Mouse (Mus musculus): Measurements from ENCODE around the gene Aar2. TPM values are rescaled to one million over a fixed set of nuclear protein-coding genes. Genes with fewer than 3 reads are reported as not detected.

The Aar2 gene
- 21.8 and 23.7 TPM in 2 replicates for polyA plus RNA-seq (2015; fragmentation: Nextera tagmentation; extraction: Ambion mirVana)

- Histone ChIP-seq H3K4me2 (replicated peaks; ENCODE audit: low read depth, low read length) (peak within 1 kb of the TSS; percentile 61), H3K4me1 (ENCODE audit: insufficient read depth, low read depth, low read length) (peaks cover 5% of the 10 kb centered on the region; the same call in 1 of the 2 replicates), H3K27me3 (replicated peaks; ENCODE audit: insufficient read depth, low read length) (no peaks in the 10 kb centered on the region), H3K9ac (replicated peaks; ENCODE audit: low read depth) (peak within 1 kb of the TSS; percentile 79), H3K9me3 (ENCODE audit: low read length) (no peaks in the 10 kb centered on the region), H3K4me3 (ENCODE audit: low read depth, low read length) (peak within 1 kb of the TSS; percentile 70), H3K36me3 (ENCODE audit: insufficient read depth, low read length) (peaks cover 8% of the 10 kb centered on the region), H3K27ac (ENCODE audit: low read length) (peak within 1 kb of the TSS; percentile 78)
- DNase-seq (ENCODE audit: low spot score), result peak; percentile 73
- TF ChIP-seq CTCF (IDR thresholded peaks at IDR 0.05) (no peak), EP300 (IDR thresholded peaks at IDR 0.05) (no peak)
- 5% methylated on average over 39 of the region's 39 CpGs for WGBS
- peak; percentile 79 for ATAC-seq
These were observed at the start of gene Aar2 for GRCm38 (mm10) chr2:156547123-156547891. TSS of gene Aar2 (plus strand) at chr2:156547584.

- no peak overlapping the region for H3K27ac ChIP-seq (ENCODE audit: low read length)
- H3K9ac ChIP-seq (replicated peaks; ENCODE audit: low read depth), result no peak overlapping the region
- WGBS, result 47% methylated on average over 5 of the region's 5 CpGs
- H3K4me1 ChIP-seq (ENCODE audit: insufficient read depth, low read depth, low read length), result no peaks in the 10 kb centered on the region
- no peak overlapping the region for H3K4me3 ChIP-seq (ENCODE audit: low read depth, low read length)
- peak; percentile 54 for ATAC-seq
- H3K4me2 ChIP-seq (replicated peaks; ENCODE audit: low read depth, low read length), result no peak overlapping the region
- H3K36me3 ChIP-seq (ENCODE audit: insufficient read depth, low read length), result no peaks in the 10 kb centered on the region
- H3K27me3 ChIP-seq (replicated peaks; ENCODE audit: insufficient read depth, low read length), result no peaks in the 10 kb centered on the region
- peak; percentile 82 for TF ChIP-seq CTCF (IDR thresholded peaks at IDR 0.05)
- no peak for TF ChIP-seq EP300 (IDR thresholded peaks at IDR 0.05)
- H3K9me3 ChIP-seq (ENCODE audit: low read length), result no peaks in the 10 kb centered on the region
- peak; percentile 61 for DNase-seq (ENCODE audit: low spot score)
These were observed 49.5 kb upstream of the Aar2 start for GRCm38 (mm10) chr2:156497915-156498314.

GRCm38 (mm10) chr2:156501025-156501424 lies 46.4 kb upstream of the Aar2 start:
- no peak overlapping the region for H3K4me2 ChIP-seq (replicated peaks; ENCODE audit: low read depth, low read length)
- H3K27ac ChIP-seq (ENCODE audit: low read length), result no peak overlapping the region
- H3K4me1 ChIP-seq (ENCODE audit: insufficient read depth, low read depth, low read length), result no peaks in the 10 kb centered on the region
- H3K4me3 ChIP-seq (ENCODE audit: low read depth, low read length), result no peak overlapping the region
- no peak for TF ChIP-seq EP300 (IDR thresholded peaks at IDR 0.05)
- no peak for TF ChIP-seq CTCF (IDR thresholded peaks at IDR 0.05)
- ATAC-seq (no peak), DNase-seq (ENCODE audit: low spot score) (no peak)
- H3K9me3 ChIP-seq (ENCODE audit: low read length), result no peaks in the 10 kb centered on the region
- no peak overlapping the region for H3K9ac ChIP-seq (replicated peaks; ENCODE audit: low read depth)
- H3K27me3 ChIP-seq (replicated peaks; ENCODE audit: insufficient read depth, low read length), result no peaks in the 10 kb centered on the region
- H3K36me3 ChIP-seq (ENCODE audit: insufficient read depth, low read length), result no peaks in the 10 kb centered on the region
- WGBS, result 85% methylated on average over 1 of the region's 1 CpGs

- H3K27ac ChIP-seq (ENCODE audit: low read length), result no peak overlapping the region
- ATAC-seq, result peak; percentile 90
These were observed 41.9 kb upstream of the Aar2 start for GRCm38 (mm10) chr2:156505533-156505932.

GRCm38 (mm10) chr2:156512028-156512427 lies 35.4 kb upstream of the Aar2 start:
- no peaks in the 10 kb centered on the region for H3K4me1 ChIP-seq (ENCODE audit: insufficient read depth, low read depth, low read length)
- H3K27me3 ChIP-seq (replicated peaks; ENCODE audit: insufficient read depth, low read length), result no peaks in the 10 kb centered on the region
- no peak for ATAC-seq
- no peak overlapping the region for H3K4me2 ChIP-seq (replicated peaks; ENCODE audit: low read depth, low read length)
- no peak overlapping the region for H3K9ac ChIP-seq (replicated peaks; ENCODE audit: low read depth)
- 0 out of 2 replicates have a peak, but pooled peaks cover 4% of the 10 kb centered on the region for H3K36me3 ChIP-seq (ENCODE audit: insufficient read depth, low read length)
- DNase-seq (ENCODE audit: low spot score), result no peak
- 74% methylated on average over 7 of the region's 7 CpGs for WGBS
- no peaks in the 10 kb centered on the region for H3K9me3 ChIP-seq (ENCODE audit: low read length)
- no peak overlapping the region for H3K4me3 ChIP-seq (ENCODE audit: low read depth, low read length)
- TF ChIP-seq CTCF (IDR thresholded peaks at IDR 0.05) (no peak), EP300 (IDR thresholded peaks at IDR 0.05) (no peak)
- H3K27ac ChIP-seq (ENCODE audit: low read length), result no peak overlapping the region

More at GRCm38 (mm10) chr2:156505533-156505932, 41.9 kb upstream of the Aar2 start:
- Histone ChIP-seq H3K4me2 (replicated peaks; ENCODE audit: low read depth, low read length) (no peak overlapping the region), H3K9me3 (ENCODE audit: low read length) (no peaks in the 10 kb centered on the region), H3K9ac (replicated peaks; ENCODE audit: low read depth) (no peak overlapping the region), H3K4me3 (ENCODE audit: low read depth, low read length) (no peak overlapping the region), H3K36me3 (ENCODE audit: insufficient read depth, low read length) (no peaks in the 10 kb centered on the region), H3K4me1 (ENCODE audit: insufficient read depth, low read depth, low read length) (no peaks in the 10 kb centered on the region), H3K27me3 (replicated peaks; ENCODE audit: insufficient read depth, low read length) (no peaks in the 10 kb centered on the region)
- 53% methylated on average over 13 of the region's 13 CpGs for WGBS
- TF ChIP-seq CTCF (IDR thresholded peaks at IDR 0.05), result no peak
- no peak for TF ChIP-seq EP300 (IDR thresholded peaks at IDR 0.05)
- DNase-seq (ENCODE audit: low spot score), result peak; percentile 79

GRCm38 (mm10) chr2:156512561-156512960 lies 34.8 kb upstream of the Aar2 start:
- Histone ChIP-seq H3K27me3 (replicated peaks; ENCODE audit: insufficient read depth, low read length) (no peaks in the 10 kb centered on the region), H3K9ac (replicated peaks; ENCODE audit: low read depth) (no peak overlapping the region), H3K4me2 (replicated peaks; ENCODE audit: low read depth, low read length) (no peak overlapping the region), H3K36me3 (ENCODE audit: insufficient read depth, low read length) (0 out of 2 replicates have a peak, but pooled peaks cover 4% of the 10 kb centered on the region), H3K27ac (ENCODE audit: low read length) (no peak overlapping the region), H3K9me3 (ENCODE audit: low read length) (no peaks in the 10 kb centered on the region), H3K4me3 (ENCODE audit: low read depth, low read length) (no peak overlapping the region), H3K4me1 (ENCODE audit: insufficient read depth, low read depth, low read length) (no peaks in the 10 kb centered on the region)
- TF ChIP-seq CTCF (IDR thresholded peaks at IDR 0.05), result no peak
- no peak for TF ChIP-seq EP300 (IDR thresholded peaks at IDR 0.05)
- ATAC-seq, result no peak
- no peak for DNase-seq (ENCODE audit: low spot score)
- 78% methylated on average over 5 of the region's 6 CpGs for WGBS

Data from lung, postnatal 0 days (tissue).